Mouse (Mus musculus) MEL (cell line): ENCODE data around the gene Pou2f2.

Experiments used
- CTCF ChIP-seq, 3 experiments: IDR thresholded peaks in 2 of 3; conservative IDR thresholded peaks in 1 of 3; 2 replicates each; pipeline ENCODE4 v1.5.1; 2011 to 2012; ENCODE audit warnings: low read length in 3 of 3, low read depth in 2 of 3, mild to moderate bottlenecking in 2 of 3, improper control_type of control experiment in 1 of 3, inconsistent platforms in 1 of 3, mixed read lengths in 1 of 3, moderate library complexity in 1 of 3; ENCODE audit not compliant: control insufficient read depth in 1 of 3, insufficient read depth in 1 of 3, poor library complexity in 1 of 3, severe bottlenecking in 1 of 3
- EP300 ChIP-seq, 2 experiments: IDR thresholded peaks; 2 replicates each; pipeline ENCODE4 v1.6.1; 2011; ENCODE audit warnings: improper control_type of control experiment in 2 of 2, low read length in 2 of 2, low read depth in 1 of 2, mild to moderate bottlenecking in 1 of 2
- ETS1 ChIP-seq: IDR thresholded peaks from 2 replicates; pipeline ENCODE4 v1.6.1; 2012; ENCODE audit warnings: low read depth, mild to moderate bottlenecking, inconsistent platforms, low read length, improper control_type of control experiment, moderate library complexity
- MAFK ChIP-seq: IDR thresholded peaks from 2 replicates; pipeline ENCODE4 v1.6.1; 2011; ENCODE audit warnings: low read depth, mild to moderate bottlenecking, low read length, improper control_type of control experiment, borderline replicate concordance
- POLR2A ChIP-seq, 2 experiments: IDR thresholded peaks; 2 replicates each; pipeline ENCODE4 v1.6.1; 2011 to 2012; ENCODE audit warnings: low read length in 2 of 2, mild to moderate bottlenecking in 2 of 2, control low read depth in 1 of 2, improper control_type of control experiment in 1 of 2, low read depth in 1 of 2, moderate library complexity in 1 of 2; ENCODE audit not compliant: control insufficient read depth in 1 of 2, insufficient read depth in 1 of 2, poor library complexity in 1 of 2
- UBTF ChIP-seq: IDR thresholded peaks from 2 replicates; pipeline ENCODE4 v1.6.1; 2012; ENCODE audit warnings: low read depth, mild to moderate bottlenecking, inconsistent platforms, low read length, improper control_type of control experiment, moderate library complexity, borderline replicate concordance; ENCODE audit not compliant: insufficient read depth
- USF1 ChIP-seq: IDR thresholded peaks from 2 replicates; pipeline ENCODE4 v1.6.1; 2014; ENCODE audit warnings: low read depth, mild to moderate bottlenecking, inconsistent platforms, low read length, improper control_type of control experiment, moderate library complexity
- ZKSCAN1 ChIP-seq: IDR thresholded peaks from 2 replicates; pipeline ENCODE4 v1.6.1; 2012; ENCODE audit warnings: low read depth, mild to moderate bottlenecking, inconsistent platforms, low read length, improper control_type of control experiment, moderate library complexity
- ZNF384 ChIP-seq: IDR thresholded peaks from 2 replicates; pipeline ENCODE4 v1.6.1; 2012; ENCODE audit warnings: low read depth, mild to moderate bottlenecking, inconsistent platforms, low read length, improper control_type of control experiment

DNA sequence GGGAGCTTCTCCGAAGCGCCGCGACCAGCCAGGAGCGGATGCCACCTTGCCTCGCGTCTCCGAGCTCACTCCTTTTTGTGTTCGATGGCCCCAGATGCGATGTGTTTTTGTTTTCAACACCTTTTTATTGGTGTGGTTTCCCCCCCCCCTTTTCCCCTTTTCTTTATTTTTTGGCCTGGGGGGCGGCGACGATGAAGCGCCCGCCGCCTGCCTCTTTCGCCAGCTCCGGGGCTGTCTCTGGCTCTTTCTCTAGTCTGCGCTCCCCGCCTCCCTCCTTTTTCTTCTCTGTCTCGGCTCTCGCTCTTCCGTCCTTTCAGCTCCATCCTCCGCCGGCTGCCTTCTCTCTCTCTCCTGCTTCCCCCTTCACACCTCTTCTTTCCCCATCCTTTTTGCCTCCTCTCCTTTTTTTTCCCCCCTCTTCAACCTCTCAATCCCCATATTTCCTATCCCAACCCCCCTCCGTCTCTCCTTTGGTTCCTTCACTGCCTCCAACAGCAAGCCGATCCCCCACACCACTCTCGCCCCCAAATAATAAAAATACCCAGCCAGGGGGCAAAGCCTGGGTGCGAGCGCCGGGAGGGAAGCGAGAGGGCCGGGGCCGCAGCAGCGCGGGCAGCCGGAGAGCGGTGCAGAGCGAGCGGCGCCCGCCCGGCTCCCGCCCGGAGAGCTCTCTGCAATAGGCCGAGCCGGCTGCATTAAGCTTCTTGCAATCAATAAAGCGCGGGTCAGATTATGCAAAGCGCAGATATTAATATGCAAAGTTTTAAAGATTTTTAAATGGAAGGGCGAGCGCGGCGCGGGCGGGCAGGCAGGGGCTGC is 530 bp downstream of the Pou2f2 start:
- TF ChIP-seq USF1: no peak
- no peak; a peak in 2 of 4 replicates for TF ChIP-seq POLR2A (IDR thresholded peaks at IDR 0.05; ENCODE audit: control insufficient read depth in 1 of 2, insufficient read depth in 1 of 2, low read depth in 1 of 2, low read length in 2 of 2, poor library complexity in 1 of 2)
- no peak for TF ChIP-seq MAFK
- TF ChIP-seq EP300 (IDR thresholded peaks at IDR 0.05; ENCODE audit: low read depth in 1 of 2, low read length in 2 of 2): no peak
- no peak for TF ChIP-seq ETS1
- no peak for TF ChIP-seq CTCF (IDR thresholded peaks at IDR 0.05 in 2 of 3, conservative IDR thresholded peaks at IDR 0.05 in 1 of 3; ENCODE audit: control insufficient read depth in 1 of 3, insufficient read depth in 1 of 3, low read depth in 2 of 3, low read length in 3 of 3, poor library complexity in 1 of 3, severe bottlenecking in 1 of 3)
- peak; percentile 92 for TF ChIP-seq UBTF
- no peak for TF ChIP-seq ZNF384
- no peak for TF ChIP-seq ZKSCAN1
